ENCODE assay signal across 14 mouse cellular contexts in genomic region chr2:179379691-179380443, GRCm38 (mm10).
DNase-seq lines count a peak whose midpoint lies in the region; ATAC-seq and TF ChIP-seq lines count a peak whose summit lies in the region.
"Had no signal": no experiment of that assay in that cellular context is flagged by ENCODE, and none has a peak within 500 bp of the region (broad histone marks: within the 10 kb centered on the region; RNA-seq: fewer than 3 reads in every experiment).

No protein-coding gene starts in this region.

- peaks cover 8% of the 10 kb centered on the region for H3K4me1 ChIP-seq in neural tube, embryonic 13.5 days (replicated peaks)
- H3K4me1 ChIP-seq in forebrain, embryonic 15.5 days = peaks cover 15% of the 10 kb centered on the region
- no peaks in the 10 kb centered on the region; the same call in 1 of the 2 replicates for H3K4me1 ChIP-seq in hindbrain, postnatal 0 days (ENCODE audit: insufficient read depth, low read length)
- H3K4me1 ChIP-seq in midbrain, postnatal 0 days (ENCODE audit: insufficient read depth, low read length) = peaks cover 6% of the 10 kb centered on the region; the same call in 1 of the 2 replicates

- WGBS in neural tube, embryonic 13.5 days = 74% methylated on average over 11 of the region's 11 CpGs
- WGBS in forebrain, embryonic 15.5 days = 43% methylated on average over 11 of the region's 11 CpGs
- 48% methylated on average over 11 of the region's 11 CpGs for WGBS in hindbrain, postnatal 0 days
- WGBS in midbrain, postnatal 0 days = 39% methylated on average over 11 of the region's 11 CpGs

- 0 out of 2 replicates have a peak overlapping the region, but pooled peaks have one; percentile 9 for H3K27ac ChIP-seq in neural tube, embryonic 13.5 days (replicated peaks)
- H3K27ac ChIP-seq in forebrain, embryonic 15.5 days (replicated peaks) = peak overlapping the region; percentile 69
- H3K27ac ChIP-seq in hindbrain, postnatal 0 days = no peak overlapping the region
- H3K27ac ChIP-seq in midbrain, postnatal 0 days (ENCODE audit: low read depth, low read length) = peak overlapping the region; percentile 55
- H3K27ac ChIP-seq: intestine, embryonic 15.5 days had no signal

- H3K27me3 ChIP-seq in neural tube, embryonic 13.5 days = no peaks in the 10 kb centered on the region; the same call in 1 of the 2 replicates
- H3K27me3 ChIP-seq in forebrain, embryonic 15.5 days = no peaks in the 10 kb centered on the region
- no peaks in the 10 kb centered on the region for H3K27me3 ChIP-seq in hindbrain, postnatal 0 days (ENCODE audit: insufficient read depth, low read length)
- H3K27me3 ChIP-seq in midbrain, postnatal 0 days (ENCODE audit: insufficient read depth, low read length) = no peaks in the 10 kb centered on the region
- H3K27me3 ChIP-seq: intestine, embryonic 15.5 days had no signal

- no peak overlapping the region for H3K4me2 ChIP-seq in neural tube, embryonic 13.5 days
- H3K4me2 ChIP-seq in forebrain, embryonic 15.5 days (replicated peaks) = no peak overlapping the region
- H3K4me2 ChIP-seq in hindbrain, postnatal 0 days (ENCODE audit: low read depth, low read length) = no peak overlapping the region
- H3K4me2 ChIP-seq in midbrain, postnatal 0 days (ENCODE audit: low read depth, low read length, poor library complexity, severe bottlenecking) = no peak overlapping the region
- H3K4me2 ChIP-seq: intestine, embryonic 15.5 days; lung, embryonic 14.5 days had no signal

- H3K4me3 ChIP-seq in neural tube, embryonic 13.5 days = no peak overlapping the region
- H3K4me3 ChIP-seq in forebrain, embryonic 15.5 days = no peak overlapping the region
- H3K4me3 ChIP-seq in hindbrain, postnatal 0 days (ENCODE audit: low read length) = no peak overlapping the region
- no peak overlapping the region for H3K4me3 ChIP-seq in midbrain, postnatal 0 days (ENCODE audit: low read depth, low read length)
- H3K4me3 ChIP-seq: intestine, embryonic 15.5 days had no signal

- no peaks in the 10 kb centered on the region for H3K9me3 ChIP-seq in neural tube, embryonic 13.5 days
- H3K9me3 ChIP-seq in forebrain, embryonic 15.5 days = no peaks in the 10 kb centered on the region
- H3K9me3 ChIP-seq in hindbrain, postnatal 0 days (ENCODE audit: low read length) = no peaks in the 10 kb centered on the region
- no peaks in the 10 kb centered on the region for H3K9me3 ChIP-seq in midbrain, postnatal 0 days (ENCODE audit: low read length)
- H3K9me3 ChIP-seq: intestine, embryonic 15.5 days had no signal

- TF ChIP-seq CTCF in hindbrain, postnatal 0 days (IDR thresholded peaks at IDR 0.05; ENCODE audit: low read depth) = no peak
- TF ChIP-seq CTCF in midbrain, postnatal 0 days (IDR thresholded peaks at IDR 0.05) = no peak

- no peak for DNase-seq in neural tube, embryonic 10.5 days (ENCODE audit: extremely low spot score, low spot score)
- peak; percentile 45 for DNase-seq in hindbrain, postnatal 0 days (ENCODE audit: low spot score)
- DNase-seq in midbrain, postnatal 0 days (ENCODE audit: low spot score) = peak; percentile 49
- DNase-seq in cerebellum, adult 11-12 months = no peak
- no peak for DNase-seq in thymus, postnatal 4 days
- DNase-seq: adrenal gland, postnatal 25 days; heart, adult 18-20 months; liver; thymus, adult 18-20 months had no signal

- ATAC-seq in neural tube, embryonic 13.5 days (ENCODE audit: low read depth) = no peak
- ATAC-seq in forebrain, embryonic 15.5 days (replicated peaks) = peak; percentile 55
- ATAC-seq in hindbrain, postnatal 0 days = no peak
- ATAC-seq in midbrain, postnatal 0 days (ENCODE audit: low FRiP score) = peak; percentile 44; the same call in 1 of the 2 replicates
- ATAC-seq: CD4-positive, CD25-positive, alpha-beta regulatory T cell, adult 4 months; intestine, embryonic 15.5 days had no signal

- H3K36me3 ChIP-seq in neural tube, embryonic 13.5 days = no peaks in the 10 kb centered on the region
- no peaks in the 10 kb centered on the region for H3K36me3 ChIP-seq in forebrain, embryonic 15.5 days
- H3K36me3 ChIP-seq in hindbrain, postnatal 0 days (ENCODE audit: insufficient read depth, low read length) = no peaks in the 10 kb centered on the region
- no peaks in the 10 kb centered on the region for H3K36me3 ChIP-seq in midbrain, postnatal 0 days (ENCODE audit: insufficient read depth, low read length)
- H3K36me3 ChIP-seq: intestine, embryonic 15.5 days had no signal

- 0 out of 2 replicates have a peak overlapping the region, but pooled peaks have one; percentile 17 for H3K9ac ChIP-seq in neural tube, embryonic 13.5 days
- H3K9ac ChIP-seq in forebrain, embryonic 15.5 days (replicated peaks) = no peak overlapping the region
- no peak overlapping the region for H3K9ac ChIP-seq in hindbrain, postnatal 0 days (replicated peaks; ENCODE audit: low read length)
- no peak overlapping the region for H3K9ac ChIP-seq in midbrain, postnatal 0 days (replicated peaks; ENCODE audit: low read length, poor library complexity, severe bottlenecking)
- H3K9ac ChIP-seq: intestine, embryonic 15.5 days; lung, embryonic 14.5 days had no signal

Comparison
In these comparisons a context has a peak if more than half of its experiments do, and no peak if none do; other contexts are left out.
1. ATAC-seq: peak in forebrain, embryonic 15.5 days (single experiment) and midbrain, postnatal 0 days (single experiment); none in neural tube, embryonic 13.5 days (single experiment) and hindbrain, postnatal 0 days (single experiment).
2. DNase-seq: peak in hindbrain, postnatal 0 days (single experiment) and midbrain, postnatal 0 days (single experiment); none in neural tube, embryonic 10.5 days (single experiment), cerebellum, adult 11-12 months (single experiment) and thymus, postnatal 4 days (single experiment).